Mouse (Mus musculus) stomach, postnatal 0 days (tissue): ENCODE results near the gene Fam193b. TPM values are rescaled to one million over a fixed set of nuclear protein-coding genes. Genes with fewer than 3 reads are reported as not detected.
"Not testable (repeated sequence)": the region's sequence is repeated elsewhere in the genome, so short reads cannot be mapped to it uniquely, and the experiment has no call there.

Experiments
- ATAC-seq: fragments of 200-750 bp; cut with Nextera tagmentation; 2 replicates; pipeline ENCODE4 v1.8.0; 2017; ENCODE audit not compliant: low FRiP score, low TSS enrichment
- DNase-seq: peaks from one replicate; pipeline ENCODE4 v3.0.0-alpha.2; 2016; ENCODE audit warnings: low spot score
- H3K27ac ChIP-seq: fragments of 300-500 bp; sonication (generic); replicated peaks from 2 replicates; pipeline ENCODE4 v1.5.1; 2014; ENCODE audit warnings: mild to moderate bottlenecking, control low read depth
- H3K27me3 ChIP-seq: fragments of 300-500 bp; sonication (generic); 2 replicates; pipeline ENCODE4 v1.6.1; 2014; ENCODE audit warnings: low read length; ENCODE audit not compliant: control insufficient read depth, insufficient read depth
- H3K36me3 ChIP-seq: fragments of 300-500 bp; sonication (generic); 2 replicates; pipeline ENCODE4 v1.6.1; 2014; ENCODE audit warnings: low read length, mixed read lengths; ENCODE audit not compliant: control insufficient read depth, insufficient read depth
- H3K4me1 ChIP-seq: fragments of 300-500 bp; sonication (generic); replicated peaks from 2 replicates; pipeline ENCODE4 v1.6.1; 2014; ENCODE audit warnings: antibody characterized with exemption; ENCODE audit not compliant: control insufficient read depth, insufficient read depth
- H3K4me2 ChIP-seq: fragments of 300-500 bp; sonication (generic); replicated peaks from 2 replicates; pipeline ENCODE4 v1.6.1; 2014; ENCODE audit warnings: low read depth, mild to moderate bottlenecking, control low read depth, moderate library complexity
- H3K4me3 ChIP-seq: fragments of 300-500 bp; sonication (generic); 2 replicates; pipeline ENCODE4 v1.5.1; 2014; ENCODE audit warnings: low read depth, low read length, control low read depth
- H3K9ac ChIP-seq: fragments of 300-500 bp; sonication (generic); 2 replicates; pipeline ENCODE4 v1.6.1; 2014; ENCODE audit warnings: mild to moderate bottlenecking, low read length, control low read depth, mixed read lengths
- H3K9me3 ChIP-seq: fragments of 300-500 bp; sonication (generic); 2 replicates; pipeline ENCODE4 v1.6.1; 2016; ENCODE audit warnings: low read length; ENCODE audit not compliant: control insufficient read depth
- CTCF ChIP-seq: IDR thresholded peaks from 2 replicates; pipeline ENCODE4 v1.5.1; 2016; ENCODE audit warnings: antibody characterized with exemption, low read depth, mild to moderate bottlenecking, moderate library complexity
- EP300 ChIP-seq: optimal IDR thresholded peaks from 2 replicates; pipeline ENCODE3; 2016; ENCODE audit warnings: antibody characterized with exemption
- WGBS: fragments of 180-500 bp; shearing (Covaris S2); extraction: QIAGEN DNeasy Blood & Tissue Kit; methylation state at CpG from one replicate; pipeline ENCODE4 v1.1.7; 2014; 5-methylcytosine and 5-hydroxymethylcytosine counted together
- polyA plus RNA-seq: library from polyadenylated mRNA; unstranded; fragments of >200 nt; fragmentation: Nextera tagmentation; extraction: Ambion mirVana; gene quantifications from 2 replicates; pipeline ENCODE4 v1.2.1, GENCODE M21; 2015

Fam193b gene
- polyA plus RNA-seq, 1 experiment from 2014 or later: 10.2 TPM

DNA sequence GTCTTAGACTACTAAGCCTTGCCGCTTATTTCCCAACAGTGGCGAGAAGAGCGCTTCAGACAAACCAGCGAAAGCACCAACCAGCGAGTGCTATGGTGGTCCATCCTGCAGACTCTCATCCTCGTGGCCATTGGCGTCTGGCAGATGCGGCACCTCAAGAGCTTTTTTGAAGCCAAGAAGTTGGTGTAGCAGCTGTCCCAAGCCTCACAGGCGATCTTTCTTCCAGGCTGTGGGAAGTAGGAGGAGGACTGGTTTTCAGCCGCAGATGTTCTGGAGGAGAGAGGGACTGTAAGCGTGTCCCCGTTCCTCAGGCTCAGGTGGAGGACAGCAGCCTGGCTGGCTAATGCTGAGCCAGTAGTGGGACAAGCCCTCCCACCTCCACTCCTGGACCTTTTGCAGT is 25.9 kb upstream of the Fam193b start:
- no peak for TF ChIP-seq EP300
- no peak for TF ChIP-seq CTCF
- H3K9ac ChIP-seq: no peak overlapping the region
- no peaks in the 10 kb centered on the region; the same call in 1 of the 2 replicates for H3K4me1 ChIP-seq
- ATAC-seq (no peak), DNase-seq (no peak)
- H3K27ac ChIP-seq: no peak overlapping the region
- WGBS: 93% methylated on average over 12 of the region's 12 CpGs
- no peaks in the 10 kb centered on the region for H3K9me3 ChIP-seq
- no peaks in the 10 kb centered on the region for H3K27me3 ChIP-seq
- H3K4me2 ChIP-seq: no peak overlapping the region
- no peak overlapping the region for H3K4me3 ChIP-seq
- H3K36me3 ChIP-seq: peaks cover 17% of the 10 kb centered on the region

DNA sequence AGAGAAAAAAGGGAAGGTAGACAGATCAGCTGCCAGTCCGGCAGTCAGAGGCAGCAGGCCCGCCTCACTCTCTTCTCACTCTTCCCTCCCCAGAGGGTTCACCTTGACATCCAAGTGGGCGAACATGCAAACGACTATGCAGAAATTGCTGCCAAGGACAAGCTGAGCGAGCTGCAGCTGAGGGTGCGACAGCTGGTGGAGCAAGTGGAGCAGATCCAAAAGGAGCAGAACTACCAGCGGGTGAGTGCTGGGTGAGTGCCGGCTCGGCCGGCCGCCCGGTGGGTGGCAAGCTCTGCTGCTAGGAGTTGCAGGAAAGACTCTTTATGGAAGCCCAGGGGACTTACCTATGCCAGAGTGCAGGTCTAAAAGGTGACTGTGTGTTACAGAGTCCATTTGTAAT is 24.5 kb upstream of the Fam193b start:
- DNase-seq (no peak), ATAC-seq (no peak)
- Histone ChIP-seq H3K4me1 (no peaks in the 10 kb centered on the region; the same call in 1 of the 2 replicates), H3K27me3 (no peaks in the 10 kb centered on the region), H3K36me3 (peaks cover 17% of the 10 kb centered on the region), H3K4me2 (no peak overlapping the region), H3K9me3 (no peaks in the 10 kb centered on the region), H3K27ac (no peak overlapping the region), H3K4me3 (no peak overlapping the region), H3K9ac (no peak overlapping the region)
- no peak for TF ChIP-seq CTCF
- no peak for TF ChIP-seq EP300
- WGBS: 93% methylated on average over 12 of the region's 12 CpGs

DNA sequence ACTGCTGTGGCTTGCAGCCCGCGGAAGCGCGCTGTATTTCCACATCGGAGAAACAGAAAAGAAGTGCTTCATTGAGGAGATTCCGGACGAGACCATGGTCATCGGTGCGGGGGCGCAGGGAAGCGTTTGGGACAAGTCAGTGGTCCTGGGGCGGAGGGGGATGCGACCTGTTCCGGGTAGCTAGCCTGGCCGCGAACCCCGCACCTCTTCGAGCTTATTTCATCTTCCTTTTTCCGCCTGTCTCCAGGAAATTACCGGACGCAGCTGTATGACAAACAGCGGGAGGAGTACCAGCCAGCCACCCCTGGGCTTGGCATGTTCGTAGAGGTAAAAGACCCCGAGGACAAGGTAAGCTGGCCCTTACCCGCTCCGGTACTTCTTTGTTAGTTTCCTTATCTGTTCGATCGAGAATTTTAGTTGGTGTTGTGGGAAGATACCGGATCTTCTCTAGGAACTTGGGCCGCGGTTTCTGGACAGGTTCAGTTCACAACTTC is 22.4 kb upstream of the Fam193b start:
- Histone ChIP-seq H3K9me3 (no peaks in the 10 kb centered on the region), H3K9ac (peak overlapping the region; percentile 83), H3K27me3 (no peaks in the 10 kb centered on the region), H3K4me1 (no peaks in the 10 kb centered on the region), H3K36me3 (peaks cover 17% of the 10 kb centered on the region), H3K27ac (peak overlapping the region; percentile 73), H3K4me2 (peak overlapping the region; percentile 76), H3K4me3 (peak overlapping the region; percentile 83)
- WGBS: under 1% methylated on average over 31 of the region's 31 CpGs
- TF ChIP-seq EP300 (no peak), CTCF (no peak)
- DNase-seq (no peak), ATAC-seq (peak; percentile 51)

DNA sequence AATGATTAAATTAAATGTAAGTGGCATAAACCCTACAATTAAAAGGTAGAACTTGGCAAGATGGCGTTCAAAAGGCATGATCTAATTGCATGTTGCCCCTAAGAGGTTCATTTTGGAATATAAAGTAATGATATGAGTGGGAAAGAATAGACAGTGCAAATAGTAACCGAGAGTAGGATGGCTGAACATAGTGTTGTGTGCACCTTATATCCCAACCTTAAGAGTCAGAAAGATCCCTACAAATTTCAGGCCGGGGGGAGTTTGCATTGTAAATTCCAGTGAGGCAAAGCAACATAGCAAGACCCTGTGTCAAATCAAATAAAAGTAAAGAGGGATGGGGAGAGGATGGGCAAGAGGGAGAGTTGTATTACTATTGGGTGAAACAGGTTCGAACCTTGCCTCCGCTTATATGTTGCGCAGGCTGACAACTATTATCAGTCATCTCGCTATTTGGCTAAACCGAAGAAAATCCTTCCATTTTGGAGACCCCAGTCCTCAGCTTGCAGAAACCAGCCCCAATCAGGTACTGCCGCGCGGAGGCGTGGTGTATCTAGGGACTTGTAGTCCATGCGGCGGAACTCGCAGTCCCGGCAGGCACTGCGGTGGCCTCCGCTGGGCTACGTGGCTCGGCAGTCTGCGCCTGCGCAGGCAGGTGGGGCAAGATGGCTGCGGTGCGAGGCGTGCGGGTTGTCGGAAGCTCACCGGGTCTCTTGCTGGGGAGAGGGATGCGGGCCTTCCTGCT is 21.8 kb upstream of the Fam193b start:
- H3K4me2 ChIP-seq: peak overlapping the region; percentile 76
- ATAC-seq: peak; percentile 98
- H3K9ac ChIP-seq: peak overlapping the region; percentile 83
- WGBS: 5% methylated on average over 29 of the region's 29 CpGs
- H3K27me3 ChIP-seq: no peaks in the 10 kb centered on the region
- H3K27ac ChIP-seq: peak overlapping the region; percentile 73
- no peaks in the 10 kb centered on the region for H3K4me1 ChIP-seq
- H3K9me3 ChIP-seq: no peaks in the 10 kb centered on the region
- DNase-seq: peak; percentile 97
- H3K4me3 ChIP-seq: peak overlapping the region; percentile 83
- TF ChIP-seq EP300: no peak
- peak; percentile 50 for TF ChIP-seq CTCF
- H3K36me3 ChIP-seq: peaks cover 17% of the 10 kb centered on the region

DNA sequence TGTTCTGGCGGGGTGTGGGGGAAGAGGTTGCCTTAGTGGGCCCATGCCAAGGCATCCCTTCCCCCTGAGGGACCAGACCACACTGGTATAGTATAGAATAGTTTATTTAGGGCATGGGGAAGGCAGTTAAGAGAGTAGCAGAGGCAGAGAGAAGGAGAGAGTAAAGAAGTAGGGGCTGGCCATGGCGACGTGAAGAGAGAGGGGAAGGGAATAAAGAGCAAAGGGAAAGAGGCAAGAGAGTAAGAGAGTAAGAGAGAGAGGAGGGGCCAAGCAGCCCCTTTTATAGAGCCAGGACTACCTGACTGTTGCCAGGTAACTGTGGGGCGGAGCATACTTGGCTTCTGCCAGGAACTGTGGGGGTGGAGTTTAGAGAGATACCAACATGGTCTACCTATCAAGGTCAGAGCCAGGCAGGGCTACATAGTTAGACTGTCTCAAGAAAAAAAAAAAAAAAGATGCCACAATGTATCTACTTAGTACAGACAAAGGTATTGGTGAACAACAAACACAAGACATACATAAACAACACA is 21.1 kb upstream of the Fam193b start:
- 72% methylated on average over 4 of the region's 4 CpGs for WGBS
- Histone ChIP-seq H3K4me3 (no peak overlapping the region), H3K27me3 (no peaks in the 10 kb centered on the region), H3K27ac (no peak overlapping the region), H3K9me3 (no peaks in the 10 kb centered on the region), H3K9ac (no peak overlapping the region), H3K36me3 (peaks cover 17% of the 10 kb centered on the region), H3K4me1 (no peaks in the 10 kb centered on the region), H3K4me2 (no peak overlapping the region)
- DNase-seq (no peak), ATAC-seq (peak; percentile 11; the same call in 1 of the 2 replicates)
- TF ChIP-seq EP300 (no peak), CTCF (no peak)

DNA sequence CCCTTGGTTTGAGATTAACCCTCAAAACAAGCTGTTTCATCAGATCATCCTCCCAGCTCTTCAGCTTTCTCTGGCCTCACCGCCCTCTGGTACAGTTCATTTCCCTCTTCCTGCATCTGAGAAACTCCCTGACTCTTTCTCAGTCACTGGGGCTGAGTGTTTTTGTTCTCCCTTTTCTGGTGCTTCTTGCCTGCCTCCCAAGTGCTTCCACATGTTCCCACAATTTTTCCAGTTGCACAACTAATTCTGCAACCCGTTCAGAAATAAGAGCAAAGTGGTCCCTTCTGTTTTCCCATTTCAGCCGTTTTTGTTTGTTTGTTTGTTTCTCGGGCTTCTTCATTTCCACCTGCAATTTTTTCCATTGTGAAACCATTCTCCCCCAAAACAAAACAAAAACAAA is 7.2 kb upstream of the Fam193b start:
- Histone ChIP-seq H3K9me3 (no peaks in the 10 kb centered on the region), H3K36me3 (no peaks in the 10 kb centered on the region), H3K4me3 (no peak overlapping the region), H3K27me3 (no peaks in the 10 kb centered on the region), H3K9ac (no peak overlapping the region), H3K27ac (no peak overlapping the region), H3K4me1 (no peaks in the 10 kb centered on the region), H3K4me2 (no peak overlapping the region)
- ATAC-seq (no peak), DNase-seq (no peak)
- 76% methylated on average over 4 of the region's 4 CpGs for WGBS
- TF ChIP-seq EP300: no peak
- no peak for TF ChIP-seq CTCF

DNA sequence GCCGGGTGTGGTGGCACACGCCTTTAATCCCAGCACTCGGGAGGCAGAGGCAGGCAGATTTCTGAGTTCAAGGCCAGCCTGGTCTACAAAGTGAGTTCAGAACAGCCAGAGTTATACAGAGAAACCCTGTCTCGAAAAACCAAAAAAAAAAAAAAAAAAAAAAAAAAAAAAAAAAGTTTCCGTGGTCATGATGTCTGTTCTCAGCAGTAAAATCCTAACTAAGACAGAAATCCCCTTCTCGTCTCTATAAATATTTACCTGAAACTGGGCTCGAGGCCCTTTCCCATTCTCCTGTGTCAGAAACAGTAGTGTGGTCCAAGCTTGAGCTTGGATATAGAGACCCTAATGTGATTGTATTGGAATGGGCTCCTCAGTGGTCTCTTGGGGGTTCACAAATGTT is 6.0 kb upstream of the Fam193b start:
- WGBS: 67% methylated on average over 7 of the region's 7 CpGs
- H3K4me1 ChIP-seq: not testable (repeated sequence)

More for the DNA sequence above, 6.0 kb upstream of the Fam193b start:
- H3K9ac ChIP-seq, ATAC-seq, H3K27me3 ChIP-seq, H3K36me3 ChIP-seq, H3K4me3 ChIP-seq, H3K9me3 ChIP-seq, DNase-seq, H3K4me2 ChIP-seq, H3K27ac ChIP-seq: not testable (repeated sequence)
